Mouse (Mus musculus) fat pad, adult 2 months (tissue): Measurements from ENCODE around the gene Olfr1226.
"Not testable (repeated sequence)": the region's sequence is repeated elsewhere in the genome, so short reads cannot be mapped to it uniquely, and the experiment has no call there.

ENCODE experiments used
- DNase-seq: peaks from one replicate; pipeline ENCODE4 v3.0.0-alpha.2; 2011; ENCODE audit warnings: low read depth, low spot score; ENCODE audit errors: extremely low read depth

Olfr1226 gene

GRCm38 (mm10) chr2:89199948-89200347, at the start of gene Olfr1226:
Gene Olfr1226, minus strand, starts transcription at chr2:89200048.
- DNase-seq = no peak

GRCm38 (mm10) chr2:89196325-89196982, 3.4 kb downstream of the Olfr1226 start:
- no peak for DNase-seq

- DNase-seq = no peak
Observed at GRCm38 (mm10) chr2:89174569-89174968, 25.3 kb downstream of the Olfr1226 start, which contains the start of gene Olfr1225. Gene Olfr1225, minus strand, starts transcription at chr2:89174669.

- not testable (repeated sequence) for DNase-seq
Observed at GRCm38 (mm10) chr2:89164711-89165110, 35.1 kb downstream of the Olfr1226 start.

- DNase-seq = not testable (repeated sequence)
Observed at GRCm38 (mm10) chr2:89163991-89164390, 35.9 kb downstream of the Olfr1226 start, which contains the start of gene Olfr1224-ps1. Gene Olfr1224-ps1, minus strand, starts transcription at chr2:89164091.

- DNase-seq = no peak
Observed at GRCm38 (mm10) chr2:89151460-89151859, 48.4 kb downstream of the Olfr1226 start, which contains the start of gene Olfr1223. Gene Olfr1223, minus strand, starts transcription at chr2:89151560.
